Mouse (Mus musculus) granulocyte monocyte progenitor cell, adult 5-6 weeks (primary cell): ENCODE measurements around the gene Six1. TPM values are rescaled to one million over a fixed set of nuclear protein-coding genes. Genes with fewer than 3 reads are reported as not detected.
A peak's percentile ranks its signal among the peaks of the same experiment; 100 is the strongest.

Experiments used
- ATAC-seq: replicated peaks from 2 replicates; pipeline ENCODE4 v1.8.0; 2016; ENCODE audit warnings: mild to moderate bottlenecking, moderate TSS enrichment, inconsistent platforms; ENCODE audit not compliant: poor library complexity, severe bottlenecking
- total RNA-seq, 2 experiments: library from RNA; stranded (forward) in 1 of 2; stranded (reverse) in 1 of 2; fragments of 200-712, 200-1000 nt in 1 of 2; fragments of >200 nt in 1 of 2; fragmentation: Nextera tagmentation in 1 of 2; gene quantifications; 2 replicates each; pipeline ENCODE4 v1.2.3; 2014 to 2017

Six1 gene
- total RNA-seq, 2 experiments from 2014 or later: not detected

DNA sequence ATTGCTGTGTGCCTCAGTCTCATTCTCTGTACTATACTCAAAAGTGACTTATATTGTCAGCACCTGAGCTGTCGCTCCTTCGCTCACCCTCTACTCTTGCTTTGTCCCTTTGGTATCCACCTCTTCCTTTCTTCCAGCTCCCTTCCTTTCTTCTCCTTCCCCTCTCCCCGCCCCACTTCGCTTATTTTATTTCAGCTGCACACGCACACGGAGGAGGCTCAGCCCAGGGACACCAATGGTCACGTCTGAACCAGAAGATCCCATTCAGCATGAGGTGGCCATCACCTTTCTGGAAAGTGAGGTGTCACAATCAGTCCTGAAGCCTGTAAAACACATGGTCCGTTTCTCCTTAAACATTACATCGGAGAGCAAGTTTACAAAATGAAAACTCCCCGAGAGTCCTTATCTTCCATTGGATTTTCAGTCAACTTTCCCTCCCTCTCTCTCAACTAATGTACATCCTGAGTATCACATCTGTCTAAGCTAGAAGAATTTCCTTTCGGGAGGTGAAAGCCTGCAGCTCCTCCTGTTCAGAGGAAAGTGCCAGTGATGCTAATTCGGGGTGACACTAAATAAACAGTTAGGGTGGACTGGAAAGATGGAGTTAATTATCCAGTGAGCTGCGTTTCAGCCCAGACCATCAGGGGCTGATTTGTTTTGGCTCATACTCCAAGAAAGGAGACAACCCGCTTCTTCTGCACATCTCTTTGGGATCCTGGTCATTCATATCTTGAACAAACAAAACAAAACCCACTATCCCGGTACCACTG, 2.7 kb downstream of the Six1 start:
- ATAC-seq: no peak

DNA sequence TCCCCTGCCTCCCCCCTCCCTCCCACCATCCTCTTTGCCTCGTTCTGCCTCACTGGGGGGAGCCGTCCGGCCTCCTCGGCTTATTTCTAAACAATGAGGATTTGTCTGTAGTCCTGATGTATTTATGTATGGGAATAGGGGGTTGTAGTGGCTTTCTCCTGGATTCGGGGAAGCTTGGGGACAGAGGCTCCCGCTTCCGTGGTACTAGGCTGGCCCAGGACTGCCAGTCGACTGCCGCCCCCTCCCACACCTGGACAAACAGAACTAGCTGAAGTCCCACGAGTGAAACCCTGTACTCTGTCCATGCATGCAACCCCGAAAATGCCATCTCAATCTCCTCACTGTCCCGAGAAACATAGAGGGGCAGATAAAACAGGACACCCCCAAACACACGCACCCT, 3.4 kb downstream of the Six1 start:
- no peak for ATAC-seq

DNA sequence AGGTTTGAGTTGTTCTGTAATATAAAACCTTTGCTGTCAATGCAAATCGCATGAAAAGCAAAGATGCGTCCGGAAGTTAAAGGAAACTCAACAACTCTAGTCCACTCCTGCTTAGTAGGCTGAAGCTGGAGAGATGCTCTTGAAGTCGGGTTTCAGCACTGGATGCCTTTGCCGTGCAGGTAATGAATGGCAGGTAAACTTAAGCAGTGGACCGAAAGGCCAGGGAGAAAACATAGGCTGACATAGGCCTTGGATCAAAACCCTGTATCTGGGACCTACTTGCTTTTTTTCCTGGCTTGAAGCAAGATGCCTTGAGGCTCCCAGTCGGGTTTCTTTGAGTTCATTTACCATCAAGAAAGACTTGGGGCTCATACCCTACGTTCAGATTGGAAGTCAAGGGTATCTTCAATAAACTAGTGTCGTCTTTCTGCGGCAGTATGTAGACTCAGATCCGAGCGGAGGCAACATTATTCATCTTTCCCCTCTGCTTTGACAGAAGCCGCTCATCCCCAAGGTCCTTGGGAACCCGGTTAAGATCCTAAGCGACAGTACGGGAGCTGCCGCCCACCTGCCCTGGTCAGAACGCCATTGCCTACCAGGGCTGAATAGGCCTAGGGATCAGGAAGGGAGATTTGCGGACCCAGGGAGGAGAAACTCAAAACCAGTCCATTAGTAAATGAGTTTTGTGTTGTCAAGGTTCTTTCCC, 4.0 kb downstream of the Six1 start:
- no peak for ATAC-seq

DNA sequence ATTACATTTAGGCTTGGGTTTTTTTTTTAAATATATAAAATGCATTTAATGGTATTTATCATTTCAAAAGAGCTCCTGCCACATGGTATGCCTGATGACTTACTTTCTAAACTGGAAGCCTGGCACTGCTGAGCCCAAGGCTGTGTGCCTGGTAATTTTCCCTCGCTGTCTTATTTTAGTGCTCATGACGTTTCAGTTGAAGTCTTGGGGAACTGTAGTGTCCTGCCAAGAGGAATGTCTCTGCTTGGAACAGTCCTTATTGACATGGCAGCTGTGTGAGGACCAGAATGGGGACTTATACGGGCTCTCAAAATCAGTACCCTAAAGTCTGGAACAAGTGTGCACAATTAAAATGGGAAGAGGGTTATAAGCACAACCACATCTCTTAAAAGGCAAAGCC, 5.2 kb downstream of the Six1 start:
- no peak for ATAC-seq

DNA sequence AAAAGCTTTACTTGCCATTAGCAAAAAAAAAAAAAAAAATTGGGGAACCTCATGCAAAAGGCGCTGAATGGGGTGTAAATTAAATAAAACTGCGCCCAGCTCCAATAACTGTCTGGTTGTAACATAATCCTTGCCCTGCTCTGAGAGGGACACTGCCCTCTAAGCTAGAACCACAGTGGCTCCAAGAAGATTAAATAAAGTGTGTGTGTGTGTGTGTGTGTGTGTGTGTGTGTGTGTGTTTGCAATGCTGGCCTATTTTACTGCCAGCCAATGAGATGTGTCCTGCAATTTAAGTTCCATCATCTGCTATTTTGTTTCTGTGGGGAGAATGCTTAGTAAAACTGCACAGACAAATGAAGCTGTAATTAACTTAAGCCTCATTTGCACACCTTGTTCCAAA, 6.1 kb downstream of the Six1 start:
- no peak for ATAC-seq

DNA sequence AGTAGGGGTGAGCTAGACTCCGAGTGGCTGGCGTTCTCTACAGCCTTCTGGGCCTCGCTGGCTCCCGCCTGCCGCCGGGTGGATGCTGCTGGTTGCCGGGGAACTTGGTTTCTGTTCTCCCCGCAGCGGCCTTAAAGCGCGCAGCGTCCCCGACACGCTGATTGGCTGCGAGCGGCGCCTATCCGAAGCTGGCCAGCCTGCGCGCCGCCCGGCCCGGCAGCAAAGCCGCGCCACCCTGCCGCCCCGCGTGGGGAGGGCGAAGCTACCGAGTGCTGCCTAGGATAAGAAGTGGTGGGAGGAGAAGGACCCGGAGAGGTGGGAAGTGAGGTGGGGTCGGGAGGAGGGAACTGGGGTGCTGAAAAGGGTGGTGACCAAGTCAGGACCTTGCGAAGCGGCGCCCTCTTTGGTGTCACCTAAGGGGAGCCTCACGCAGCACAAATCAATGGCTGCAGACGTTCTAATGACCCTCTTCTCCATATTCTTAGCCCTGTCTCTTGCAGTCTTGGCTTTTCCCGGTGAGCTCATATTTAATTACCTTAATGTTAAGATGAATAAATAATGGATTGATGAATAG, 7.0 kb downstream of the Six1 start:
- ATAC-seq: peak; percentile 81

DNA sequence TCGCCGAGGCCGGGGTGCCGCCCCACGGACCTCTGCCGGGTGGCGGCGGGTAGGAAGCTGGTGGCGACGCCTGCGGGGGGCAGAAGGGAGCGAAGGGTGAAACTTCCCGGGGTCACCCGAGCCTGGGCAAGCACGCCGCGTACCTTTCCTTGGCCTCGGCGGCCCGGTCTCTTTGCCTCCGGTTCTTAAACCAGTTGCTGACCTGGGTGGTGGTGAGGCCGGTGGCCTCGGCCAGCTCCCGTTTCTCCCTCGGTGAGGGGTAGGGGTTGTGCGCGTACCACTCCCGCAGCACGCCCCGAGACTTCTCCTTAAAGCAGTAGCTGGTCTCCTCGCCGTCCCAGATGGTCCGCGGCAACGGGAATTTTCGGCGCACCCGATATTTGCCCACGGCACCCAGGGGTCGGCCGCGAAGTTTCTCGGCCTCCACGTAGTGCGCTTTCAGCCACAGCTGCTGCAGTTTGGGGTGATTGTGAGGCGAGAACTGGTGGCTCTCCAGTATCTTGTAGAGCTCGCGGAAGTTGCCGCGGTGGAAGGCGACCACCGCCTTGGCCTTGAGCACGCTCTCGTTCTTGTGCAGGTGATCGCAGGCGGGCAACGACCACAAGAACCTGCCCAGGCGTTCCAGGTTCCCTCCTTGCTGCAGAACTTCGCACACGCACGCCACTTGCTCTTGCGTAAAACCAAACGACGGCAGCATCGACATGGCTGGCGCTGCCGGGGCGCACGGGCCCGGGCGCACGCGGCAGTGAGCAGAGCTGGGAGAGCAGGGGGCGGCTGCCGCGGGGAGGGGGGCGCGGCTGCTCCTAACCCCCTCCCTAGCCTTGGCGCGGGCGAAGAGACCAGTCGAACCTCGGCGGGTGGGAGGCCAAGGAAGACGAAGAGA, 7.7 kb downstream of the Six1 start:
- ATAC-seq: peak; percentile 29

DNA sequence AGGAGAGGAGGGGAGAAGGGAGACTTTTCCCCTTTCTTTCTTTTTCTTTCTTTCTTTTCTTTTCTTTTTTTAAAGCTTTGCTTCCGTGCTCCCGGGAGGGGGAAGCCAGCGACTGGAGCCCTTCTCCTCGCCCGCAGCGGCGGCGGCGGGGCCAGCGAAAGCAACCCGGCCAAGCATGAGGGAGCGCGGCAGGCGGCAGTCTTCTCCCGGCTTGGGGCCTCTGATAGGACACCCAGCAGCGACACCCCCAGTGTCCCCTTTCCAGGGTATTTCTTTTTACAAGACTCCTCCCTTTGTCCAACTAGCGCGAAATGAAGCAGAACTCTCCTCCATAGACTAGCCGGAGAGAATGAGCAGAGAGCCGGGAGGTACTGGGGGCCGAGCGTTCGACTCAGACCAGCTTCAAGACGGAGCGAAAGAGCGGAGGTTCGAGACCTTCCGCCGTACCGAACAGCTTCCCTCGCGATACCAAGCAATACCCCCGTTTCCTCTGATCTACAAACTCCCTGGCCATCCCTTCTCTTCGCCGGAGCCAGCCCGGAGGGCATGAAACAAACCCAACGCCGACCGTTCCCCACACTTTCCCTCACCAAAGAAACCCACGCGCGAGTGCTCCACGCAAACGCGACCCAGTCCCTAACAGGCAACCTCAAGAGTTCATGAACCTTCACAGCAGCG, 8.5 kb downstream of the Six1 start:
- ATAC-seq: no peak

DNA sequence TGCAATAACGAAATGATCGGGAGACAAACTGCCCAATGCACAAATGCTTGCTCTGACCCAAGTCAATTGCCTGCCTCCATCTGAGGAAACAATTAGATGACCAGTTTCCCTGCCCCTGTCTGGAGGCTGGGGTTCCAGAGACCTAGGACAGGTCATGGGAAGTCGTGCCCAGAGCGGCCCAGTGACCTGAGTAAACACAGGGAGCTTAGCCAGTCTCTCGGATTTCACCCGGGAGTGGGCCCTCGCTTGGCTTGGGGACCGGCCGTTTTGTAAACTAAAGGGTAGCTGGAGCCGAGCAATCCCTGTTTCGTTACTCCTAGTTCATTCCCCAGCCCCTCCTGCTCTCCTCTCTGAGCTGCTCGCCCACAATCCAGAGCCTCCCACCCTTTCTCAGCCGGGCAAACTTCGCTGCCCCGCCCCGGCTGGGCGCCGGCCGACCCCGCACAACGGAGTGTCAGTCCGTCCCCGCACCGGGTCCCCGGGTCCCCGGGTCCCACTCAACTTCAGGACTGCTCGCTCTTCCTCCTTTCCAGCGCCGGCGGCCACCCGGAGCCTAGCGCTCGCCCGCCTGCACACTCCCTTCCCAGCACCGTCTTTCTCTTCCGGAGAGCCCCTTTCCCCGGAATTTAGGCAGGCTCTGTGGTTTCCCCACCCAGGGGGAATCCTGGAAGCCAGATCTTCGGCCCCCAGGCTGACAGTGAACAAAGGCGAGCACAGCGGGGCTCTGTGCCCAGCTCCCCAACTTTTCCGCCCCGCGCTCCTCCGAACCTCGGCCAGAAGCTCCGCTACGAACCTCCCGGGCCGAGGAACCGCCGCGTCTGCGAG, 9.3 kb downstream of the Six1 start:
- peak; percentile 35; the same call in 1 of the 2 replicates for ATAC-seq

DNA sequence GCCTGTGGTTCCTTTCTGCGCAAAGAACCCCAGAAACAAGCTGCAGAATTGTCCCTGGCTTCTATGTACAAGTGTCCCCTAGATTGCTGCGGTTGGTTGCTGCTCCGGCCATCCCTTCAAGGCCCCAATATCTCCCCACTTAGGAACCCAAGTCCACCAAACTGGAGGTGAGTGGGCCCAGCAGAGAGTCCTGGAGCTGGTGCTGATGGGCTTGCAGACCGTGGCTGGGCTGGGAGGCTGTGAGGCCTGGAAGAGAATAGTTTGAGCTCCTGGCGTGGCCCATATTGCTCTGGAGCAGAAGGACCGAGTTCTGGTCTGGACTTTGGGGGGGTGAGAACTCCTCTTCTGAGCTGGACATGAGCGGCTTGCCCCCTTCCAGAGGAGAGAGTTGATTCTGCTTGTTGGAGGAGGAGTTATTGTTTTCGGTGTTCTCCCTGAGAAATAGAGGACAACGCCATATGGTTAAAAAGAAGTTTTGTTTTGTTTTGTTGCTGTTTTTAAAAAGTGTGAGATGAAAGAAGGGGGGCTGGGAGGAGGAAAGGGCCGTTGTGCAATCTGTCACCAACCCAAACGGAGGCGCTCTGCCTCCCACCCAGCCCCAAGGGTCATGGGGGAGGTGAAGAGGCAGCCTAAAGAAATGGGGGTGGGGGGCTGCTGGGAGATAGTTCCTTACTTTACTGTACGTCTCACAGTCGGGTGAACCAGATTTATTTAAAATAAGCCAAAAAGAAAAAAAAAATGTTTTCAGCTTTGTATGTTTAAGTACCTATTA, 10.1 kb downstream of the Six1 start:
- no peak for ATAC-seq

DNA sequence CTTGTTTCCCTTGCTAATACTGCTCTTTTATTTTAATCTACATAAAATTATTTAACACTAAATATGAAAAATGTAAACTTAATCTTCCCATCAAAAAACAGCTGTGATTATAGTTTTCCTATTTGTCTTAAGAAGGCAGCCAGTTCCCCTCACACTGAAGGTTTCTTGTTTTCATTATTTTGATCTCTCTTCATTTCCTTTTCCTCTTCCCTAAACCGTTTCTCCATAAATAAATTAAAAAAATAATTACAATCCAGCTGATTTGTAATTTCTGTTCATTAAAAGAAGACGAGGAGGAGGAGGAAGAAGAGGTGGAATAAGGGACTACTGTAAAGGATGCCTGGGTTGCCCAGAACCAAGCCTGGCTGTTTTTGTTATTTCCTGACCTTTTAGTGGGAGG, 10.8 kb downstream of the Six1 start:
- ATAC-seq: no peak

DNA sequence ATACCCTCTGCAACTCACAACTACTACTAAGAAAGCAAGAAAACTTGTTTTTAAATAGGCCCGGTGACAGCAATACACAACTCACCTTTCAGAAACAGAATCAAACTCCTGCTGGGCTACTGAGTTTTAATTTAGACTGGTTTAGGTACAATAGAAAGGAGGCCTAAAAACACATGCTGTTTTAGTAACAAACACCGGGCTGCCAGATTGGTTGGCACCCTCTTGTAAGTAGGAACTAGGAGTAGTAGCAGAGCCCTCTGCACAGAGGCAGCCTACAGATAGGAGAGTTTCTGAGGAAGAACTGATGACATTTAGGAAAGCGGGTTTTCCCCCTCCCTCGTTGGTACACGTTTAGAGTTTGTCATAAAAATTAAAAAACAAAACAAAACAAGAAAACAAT, 11.3 kb downstream of the Six1 start:
- ATAC-seq: no peak

DNA sequence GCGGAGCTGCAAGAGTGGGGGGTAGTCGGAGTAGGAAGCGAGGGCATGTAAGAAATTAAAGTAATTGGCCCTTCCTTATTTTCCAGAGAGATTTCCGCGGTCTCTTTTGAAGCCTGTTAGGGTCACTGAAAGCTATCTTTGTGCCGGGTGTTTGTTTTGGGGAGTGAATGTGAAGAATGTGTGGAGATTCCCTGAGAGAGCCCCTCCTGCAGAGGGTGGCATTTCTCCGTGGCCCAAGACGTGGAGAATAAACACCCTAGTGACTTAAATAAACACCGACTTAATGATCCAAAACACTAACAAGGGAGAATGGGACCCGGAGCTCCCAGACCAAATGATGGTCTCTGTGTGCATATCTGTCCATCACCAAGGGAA, 12.4 kb downstream of the Six1 start:
- ATAC-seq: no peak

DNA sequence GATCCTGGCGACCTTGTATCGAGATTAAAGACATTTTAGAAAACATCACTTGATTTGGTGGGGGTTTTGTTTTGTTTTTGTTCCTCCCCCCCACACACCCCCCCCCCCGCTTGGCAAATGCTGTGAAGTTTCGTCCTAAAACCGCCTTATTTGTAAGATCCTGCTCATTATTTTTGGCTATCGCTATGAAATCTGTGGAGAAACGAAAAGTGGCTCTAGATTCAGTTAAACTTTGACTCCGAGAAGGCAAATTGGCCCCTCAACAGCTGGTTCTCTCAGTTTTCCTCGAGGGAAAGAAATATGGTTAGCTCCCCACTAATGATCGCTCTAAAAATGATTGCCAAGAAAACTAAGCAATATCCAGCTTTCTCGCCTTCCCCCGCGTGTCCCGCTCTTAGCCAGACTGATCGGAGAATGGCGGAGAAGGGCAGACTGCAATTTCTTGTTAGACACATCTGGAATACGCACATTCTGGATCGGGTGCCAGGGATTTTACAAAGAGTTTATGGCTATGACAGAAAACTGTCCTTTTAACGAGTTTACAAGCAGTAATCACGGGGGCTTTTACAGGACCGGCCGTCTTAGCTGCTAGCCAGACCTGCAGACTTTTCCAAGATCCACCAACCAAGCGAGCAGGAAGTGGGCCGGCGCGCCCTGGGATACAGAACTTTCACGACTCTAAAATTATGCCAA, 13.0 kb downstream of the Six1 start:
- no peak for ATAC-seq

DNA sequence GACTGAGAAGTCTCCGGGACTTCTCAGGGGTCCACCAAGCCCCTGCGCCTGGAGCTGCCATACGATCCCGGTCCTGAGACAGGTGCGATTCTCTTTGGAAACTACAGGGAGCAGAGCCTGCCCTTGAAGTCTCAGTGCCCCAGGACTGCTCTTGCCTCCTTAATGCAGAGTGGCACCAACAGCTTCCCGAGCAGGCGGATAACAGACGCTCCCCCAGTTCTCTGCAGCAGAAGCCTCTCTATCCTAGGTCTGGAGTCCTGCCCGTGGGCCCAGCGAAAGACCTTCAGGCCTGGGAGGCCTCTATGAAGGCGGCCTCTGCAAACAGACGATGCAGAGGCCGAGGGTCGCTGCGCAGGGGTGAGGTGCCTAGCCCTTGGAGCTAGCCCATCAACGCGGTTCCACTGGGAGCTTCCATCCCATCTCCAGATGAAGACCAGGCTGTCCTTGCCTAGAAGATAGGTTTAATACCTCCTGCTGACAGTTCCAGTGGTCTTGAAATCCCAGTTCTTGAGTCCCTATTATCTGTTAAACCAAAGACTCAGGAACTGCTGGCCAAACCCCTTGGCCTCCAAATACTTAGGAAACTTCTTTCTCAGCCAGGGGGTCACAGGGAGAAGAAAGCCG, 13.6 kb downstream of the Six1 start:
- ATAC-seq: no peak

DNA sequence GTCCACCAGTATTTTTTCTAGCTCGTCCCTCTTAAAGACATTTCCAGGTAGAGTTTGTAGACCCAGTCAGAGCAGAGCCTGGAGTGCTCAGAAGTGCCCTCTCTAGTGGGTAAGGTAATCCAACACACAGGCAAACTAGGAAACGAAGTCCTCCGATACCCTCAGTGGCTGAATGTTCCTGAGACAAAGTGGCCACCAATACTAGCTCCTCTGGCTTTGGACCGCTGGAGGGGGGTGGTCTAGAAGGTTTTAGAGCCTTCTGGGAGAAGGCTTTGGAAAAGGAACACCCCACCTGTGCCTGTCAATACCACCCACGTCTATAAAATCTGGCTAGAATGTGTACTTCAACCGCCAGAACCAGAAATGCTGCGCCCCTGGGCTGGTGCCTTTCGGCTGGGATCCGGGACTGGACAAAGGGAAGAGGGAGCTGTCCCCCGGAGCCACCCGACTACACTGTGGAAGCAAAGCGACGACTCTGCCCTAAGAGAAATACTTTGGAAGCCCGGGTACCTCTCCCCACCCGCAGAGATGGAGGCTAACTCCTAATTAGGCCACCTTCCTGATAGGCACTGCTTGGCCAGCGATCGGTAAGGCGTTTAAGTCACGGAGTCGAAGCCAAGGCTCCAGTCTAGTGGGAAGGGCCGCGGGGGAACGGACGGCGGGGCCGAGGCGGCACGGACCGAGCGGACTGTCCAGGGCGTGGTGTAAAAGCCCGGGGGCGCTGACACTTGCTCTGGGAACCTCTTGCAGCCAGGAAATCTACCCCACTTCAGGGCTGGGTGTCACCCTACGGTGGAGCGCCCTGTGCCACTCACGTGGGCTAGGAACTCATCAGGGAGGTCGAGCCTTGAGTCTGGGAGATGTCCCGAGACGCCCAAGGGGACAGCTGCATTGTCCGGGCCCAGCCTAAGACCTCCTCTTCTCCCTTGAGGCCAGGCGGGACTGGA, 14.4 kb downstream of the Six1 start:
- no peak for ATAC-seq
